In the genomic region with DNA sequence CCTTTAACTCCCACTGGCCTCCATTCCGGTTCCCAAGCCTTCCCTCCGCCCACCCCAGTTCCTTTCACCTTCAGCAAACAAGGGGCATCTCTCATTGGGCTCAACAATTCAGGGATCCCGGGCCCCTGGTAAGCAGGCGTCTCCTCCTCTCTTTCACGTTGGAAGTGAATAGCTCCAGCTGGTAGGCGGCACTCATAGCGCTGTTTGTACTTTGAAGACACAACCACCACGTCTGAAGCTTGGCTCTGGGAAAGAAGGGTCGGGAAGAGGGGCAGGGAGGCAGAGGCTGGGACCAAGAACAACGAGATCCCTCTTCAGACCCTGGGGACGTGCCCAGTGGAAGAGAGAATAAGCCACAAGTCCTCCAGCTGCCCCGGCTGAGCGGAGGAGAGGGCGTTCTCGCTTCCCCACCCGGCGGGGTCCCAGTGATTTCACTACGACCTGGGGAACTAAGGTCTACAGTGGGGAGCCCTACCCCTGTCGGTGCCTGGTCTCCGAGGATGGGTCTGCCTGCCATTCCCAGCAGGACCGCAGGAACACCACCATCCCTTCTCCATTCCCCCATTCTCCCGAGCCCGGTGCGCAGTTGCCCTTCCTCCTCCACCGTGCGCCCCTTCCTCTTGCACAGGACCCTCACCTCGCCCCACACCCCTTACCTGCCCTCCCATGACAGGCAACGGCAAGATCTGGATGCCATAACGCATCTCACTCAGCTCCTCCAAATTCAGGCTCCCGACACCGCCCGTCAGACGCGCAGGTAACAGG, we compare ENCODE assay signal across 7 mouse cellular contexts. TPM values are rescaled to one million over a fixed set of nuclear protein-coding genes. Genes with fewer than 3 reads are reported as not detected.
DNase-seq lines count a peak whose midpoint lies in the region; ATAC-seq and TF ChIP-seq lines count a peak whose summit lies in the region.

No protein-coding gene starts in this region.

- peak overlapping the region; percentile 32 for H3K27ac ChIP-seq in liver, adult 2 months (replicated peaks; ENCODE audit: insufficient read depth, low read depth, low read length)
- H3K27ac ChIP-seq in bone marrow, adult 2 months (ENCODE audit: control insufficient read depth, insufficient read depth, low read depth, low read length, poor library complexity) = peak overlapping the region; percentile 2; the same call in 1 of the 2 replicates
- H3K27ac ChIP-seq in intestine, embryonic 16.5 days (ENCODE audit: low read length) = no peak overlapping the region
- 0 out of 2 replicates have a peak overlapping the region, but pooled peaks have one; percentile 59 for H3K27ac ChIP-seq in midbrain, postnatal 0 days (ENCODE audit: low read depth, low read length)

- DNase-seq in liver, adult 2 months (ENCODE audit: extremely low read depth, low read depth, low spot score) = no peak
- DNase-seq in liver = no peak
- no peak for DNase-seq in midbrain, postnatal 0 days (ENCODE audit: low spot score)
- DNase-seq in retina, postnatal 1 day = no peak

- no peaks in the 10 kb centered on the region for H3K27me3 ChIP-seq in liver, adult 2 months (ENCODE audit: control insufficient read depth, insufficient read depth, low read length)
- H3K27me3 ChIP-seq in intestine, embryonic 16.5 days (replicated peaks; ENCODE audit: control insufficient read depth, insufficient read depth, low read length) = no peaks in the 10 kb centered on the region
- no peaks in the 10 kb centered on the region for H3K27me3 ChIP-seq in midbrain, postnatal 0 days (ENCODE audit: insufficient read depth, low read length)

- H3K36me3 ChIP-seq in liver, adult 2 months (ENCODE audit: control insufficient read depth, insufficient read depth, low read length) = peaks cover 7% of the 10 kb centered on the region; the same call in 1 of the 2 replicates
- peaks cover 9% of the 10 kb centered on the region for H3K36me3 ChIP-seq in intestine, embryonic 16.5 days (ENCODE audit: control insufficient read depth, insufficient read depth, low read length)
- peaks cover 16% of the 10 kb centered on the region for H3K36me3 ChIP-seq in midbrain, postnatal 0 days (ENCODE audit: insufficient read depth, low read length)

- 0 out of 2 replicates have a peak, but pooled peaks cover 3% of the 10 kb centered on the region for H3K79me2 ChIP-seq in liver, adult 2 months (ENCODE audit: control insufficient read depth, insufficient read depth, low read length)

- peak; percentile 4 for ATAC-seq in erythroblast, adult 5-6 weeks (replicated peaks; ENCODE audit: low FRiP score, poor library complexity, severe bottlenecking)
- peak; percentile 41 for ATAC-seq in intestine, embryonic 16.5 days
- peak; percentile 17 for ATAC-seq in midbrain, postnatal 0 days (ENCODE audit: low FRiP score)

- H3K4me3 ChIP-seq in liver, adult 2 months (ENCODE audit: insufficient read depth, low read depth, low read length) = peak overlapping the region; percentile 64
- peak overlapping the region; percentile 90 for H3K4me3 ChIP-seq in bone marrow, adult 2 months (replicated peaks; ENCODE audit: control insufficient read depth, low read depth, low read length)
- H3K4me3 ChIP-seq in intestine, embryonic 16.5 days (ENCODE audit: low read length) = peak overlapping the region; percentile 84
- H3K4me3 ChIP-seq in midbrain, postnatal 0 days (ENCODE audit: low read depth, low read length) = peak overlapping the region; percentile 85

- TF ChIP-seq POLR2A in liver, adult 2 months (IDR thresholded peaks at IDR 0.05; ENCODE audit: extremely low read depth, insufficient read depth, low read length) = no peak
- no peak for TF ChIP-seq POLR2A in bone marrow, adult 2 months (IDR thresholded peaks at IDR 0.05; ENCODE audit: borderline replicate concordance, control insufficient read depth, low read depth, low read length)

- WGBS in liver, adult 2 months = 1% methylated on average over 34 of the region's 34 CpGs
- WGBS in bone marrow, adult 2 months = 4% methylated on average over 34 of the region's 34 CpGs
- 2% methylated on average over 34 of the region's 34 CpGs for WGBS in intestine, embryonic 16.5 days
- 2% methylated on average over 34 of the region's 34 CpGs for WGBS in midbrain, postnatal 0 days

- peaks cover 8% of the 10 kb centered on the region; the same call in 1 of the 2 replicates for H3K4me1 ChIP-seq in liver, adult 2 months (ENCODE audit: control insufficient read depth, insufficient read depth, low read length)
- peaks cover 1% of the 10 kb centered on the region; the same call in 1 of the 2 replicates for H3K4me1 ChIP-seq in bone marrow, adult 2 months (ENCODE audit: control insufficient read depth, insufficient read depth, low read length)
- peaks cover 14% of the 10 kb centered on the region for H3K4me1 ChIP-seq in intestine, embryonic 16.5 days (ENCODE audit: control insufficient read depth, insufficient read depth, low read length)
- no peaks in the 10 kb centered on the region for H3K4me1 ChIP-seq in midbrain, postnatal 0 days (ENCODE audit: insufficient read depth, low read length)

- TF ChIP-seq CTCF in liver, adult 2 months (IDR thresholded peaks at IDR 0.05; ENCODE audit: low read depth, low read length) = no peak
- no peak for TF ChIP-seq CTCF in bone marrow, adult 2 months (IDR thresholded peaks at IDR 0.05; ENCODE audit: control insufficient read depth, insufficient read depth, low read length)
- no peak for TF ChIP-seq CTCF in midbrain, postnatal 0 days (IDR thresholded peaks at IDR 0.05)

- no peaks in the 10 kb centered on the region for H3K9me3 ChIP-seq in intestine, embryonic 16.5 days (ENCODE audit: control insufficient read depth, low read length)
- H3K9me3 ChIP-seq in midbrain, postnatal 0 days (ENCODE audit: low read length) = no peaks in the 10 kb centered on the region

- peak overlapping the region; percentile 66 for H3K9ac ChIP-seq in liver, adult 2 months (ENCODE audit: low read depth, low read length)
- peak overlapping the region; percentile 83 for H3K9ac ChIP-seq in intestine, embryonic 16.5 days (ENCODE audit: low read depth, low read length)
- H3K9ac ChIP-seq in midbrain, postnatal 0 days (replicated peaks; ENCODE audit: low read length, poor library complexity, severe bottlenecking) = peak overlapping the region; percentile 77

- peak overlapping the region; percentile 92 for H3K4me2 ChIP-seq in intestine, embryonic 16.5 days (ENCODE audit: low read depth, low read length)
- H3K4me2 ChIP-seq in midbrain, postnatal 0 days (ENCODE audit: low read depth, low read length, poor library complexity, severe bottlenecking) = peak overlapping the region; percentile 96

RNA-seq across cellular contexts. Expression of gene Os9, which starts 0.4 kb away (rescaled TPM):
- 130 TPM in 2 replicates for total RNA-seq in liver, adult 2 months (2014; rRNA removed)
- 128 and 130 TPM in 2 replicates for polyA plus RNA-seq in liver, adult 2 months (2012; rRNA removed)
- 34.7 and 69.0 TPM in 2 replicates for polyA plus RNA-seq in bone marrow, adult 2 months (2011; ENCODE audit: insufficient read depth, insufficient read length, low replicate concordance, missing spikeins)
- total RNA-seq in erythroblast, adult 5-6 weeks (2015; ENCODE audit: low replicate concordance) = 15.0 and 17.1 TPM in 2 replicates
- 59.5 and 60.7 TPM in 2 replicates for total RNA-seq in erythroblast, adult 5-6 weeks (2017; ENCODE audit: low replicate concordance)
- polyA plus RNA-seq in intestine, embryonic 16.5 days (2015; fragmentation: Nextera tagmentation; extraction: Ambion mirVana) = 110 and 116 TPM in 2 replicates
- 114 and 120 TPM in 2 replicates for total RNA-seq in midbrain, postnatal 0 days (2014; rRNA removed)
- 126 TPM in 2 replicates for polyA plus RNA-seq in midbrain, postnatal 0 days (2015; fragmentation: Nextera tagmentation; extraction: Ambion mirVana)

RNA-seq across cellular contexts. Expression of gene B4galnt1, which starts 44.5 kb away (rescaled TPM):
- total RNA-seq in liver, adult 2 months (2014; rRNA removed) = 21.9 and 36.3 TPM in 2 replicates
- polyA plus RNA-seq in liver, adult 2 months (2012; rRNA removed) = 85.0 and 89.8 TPM in 2 replicates
- 26.4 and 54.8 TPM in 2 replicates for polyA plus RNA-seq in bone marrow, adult 2 months (2011; ENCODE audit: insufficient read depth, insufficient read length, low replicate concordance, missing spikeins)
- total RNA-seq in erythroblast, adult 5-6 weeks (2015; ENCODE audit: low replicate concordance) = 33.0 and 34.3 TPM in 2 replicates
- total RNA-seq in erythroblast, adult 5-6 weeks (2017; ENCODE audit: low replicate concordance) = 8.1 and 17.6 TPM in 2 replicates
- 65.6 and 66.7 TPM in 2 replicates for polyA plus RNA-seq in intestine, embryonic 16.5 days (2015; fragmentation: Nextera tagmentation; extraction: Ambion mirVana)
- total RNA-seq in midbrain, postnatal 0 days (2014; rRNA removed) = 126 and 134 TPM in 2 replicates
- polyA plus RNA-seq in midbrain, postnatal 0 days (2015; fragmentation: Nextera tagmentation; extraction: Ambion mirVana) = 86.8 and 88.6 TPM in 2 replicates

RNA-seq across cellular contexts. Expression of gene Agap2, which starts 45.4 kb away (rescaled TPM):
- 0.28 and 0.81 TPM in 2 replicates for total RNA-seq in liver, adult 2 months (2014; rRNA removed)
- polyA plus RNA-seq in liver, adult 2 months (2012; rRNA removed) = 0.44 and 0.55 TPM in 2 replicates
- 11.0 and 27.3 TPM in 2 replicates for polyA plus RNA-seq in bone marrow, adult 2 months (2011; ENCODE audit: insufficient read depth, insufficient read length, low replicate concordance, missing spikeins)
- total RNA-seq in erythroblast, adult 5-6 weeks (2015; ENCODE audit: low replicate concordance) = 1.9 and 6.5 TPM in 2 replicates
- total RNA-seq in erythroblast, adult 5-6 weeks (2017; ENCODE audit: low replicate concordance) = 2.0 and 4.0 TPM in 2 replicates
- polyA plus RNA-seq in intestine, embryonic 16.5 days (2015; fragmentation: Nextera tagmentation; extraction: Ambion mirVana) = 0.05 and 0.21 TPM in 2 replicates
- total RNA-seq in midbrain, postnatal 0 days (2014; rRNA removed) = 330 and 343 TPM in 2 replicates
- polyA plus RNA-seq in midbrain, postnatal 0 days (2015; fragmentation: Nextera tagmentation; extraction: Ambion mirVana) = 5.4 and 6.3 TPM in 2 replicates

RNA-seq across cellular contexts. Expression of gene Tspan31, which starts 50.4 kb away (rescaled TPM):
- 269 and 278 TPM in 2 replicates for total RNA-seq in liver, adult 2 months (2014; rRNA removed)
- 268 and 298 TPM in 2 replicates for polyA plus RNA-seq in liver, adult 2 months (2012; rRNA removed)
- 15.7 and 22.5 TPM in 2 replicates for polyA plus RNA-seq in bone marrow, adult 2 months (2011; ENCODE audit: insufficient read depth, insufficient read length, low replicate concordance, missing spikeins)
- total RNA-seq in erythroblast, adult 5-6 weeks (2015; ENCODE audit: low replicate concordance) = 25.3 and 30.4 TPM in 2 replicates
- total RNA-seq in erythroblast, adult 5-6 weeks (2017; ENCODE audit: low replicate concordance) = 8.6 and 19.0 TPM in 2 replicates
- 189 and 206 TPM in 2 replicates for polyA plus RNA-seq in intestine, embryonic 16.5 days (2015; fragmentation: Nextera tagmentation; extraction: Ambion mirVana)
- 109 and 122 TPM in 2 replicates for total RNA-seq in midbrain, postnatal 0 days (2014; rRNA removed)
- polyA plus RNA-seq in midbrain, postnatal 0 days (2015; fragmentation: Nextera tagmentation; extraction: Ambion mirVana) = 101 and 104 TPM in 2 replicates

RNA-seq across cellular contexts. Expression of gene Cdk4, which starts 57.1 kb away (rescaled TPM):
- 37.9 and 41.3 TPM in 2 replicates for total RNA-seq in liver, adult 2 months (2014; rRNA removed)
- 54.3 and 58.7 TPM in 2 replicates for polyA plus RNA-seq in liver, adult 2 months (2012; rRNA removed)
- polyA plus RNA-seq in bone marrow, adult 2 months (2011; ENCODE audit: insufficient read depth, insufficient read length, low replicate concordance, missing spikeins) = 127 and 148 TPM in 2 replicates
- 83.0 and 90.1 TPM in 2 replicates for total RNA-seq in erythroblast, adult 5-6 weeks (2015; ENCODE audit: low replicate concordance)
- 43.8 and 71.5 TPM in 2 replicates for total RNA-seq in erythroblast, adult 5-6 weeks (2017; ENCODE audit: low replicate concordance)
- polyA plus RNA-seq in intestine, embryonic 16.5 days (2015; fragmentation: Nextera tagmentation; extraction: Ambion mirVana) = 1,474 and 1,595 TPM in 2 replicates
- total RNA-seq in midbrain, postnatal 0 days (2014; rRNA removed) = 311 and 365 TPM in 2 replicates
- 364 and 374 TPM in 2 replicates for polyA plus RNA-seq in midbrain, postnatal 0 days (2015; fragmentation: Nextera tagmentation; extraction: Ambion mirVana)
